Mouse (Mus musculus) small intestine, adult 2 months (tissue): ENCODE results near the gene Prdm15. TPM values are rescaled to one million over a fixed set of nuclear protein-coding genes. Genes with fewer than 3 reads are reported as not detected.

Source experiments
- H3K27ac ChIP-seq: fragments of 200-500 bp; 2 replicates; pipeline ENCODE4 v1.5.1; 2012; ENCODE audit warnings: low read depth, low read length, control low read depth, inconsistent platforms; ENCODE audit not compliant: insufficient read depth
- H3K27me3 ChIP-seq: fragments of 200-500 bp; 2 replicates; pipeline ENCODE4 v1.6.1; 2012; ENCODE audit warnings: mild to moderate bottlenecking, moderate library complexity, low read length, inconsistent platforms; ENCODE audit not compliant: control insufficient read depth, insufficient read depth
- H3K36me3 ChIP-seq: fragments of 200-500 bp; 2 replicates; pipeline ENCODE4 v1.6.1; 2012; ENCODE audit warnings: mild to moderate bottlenecking, low read length, control low read depth, inconsistent platforms; ENCODE audit not compliant: control insufficient read depth, insufficient read depth
- H3K4me1 ChIP-seq: fragments of 200-500 bp; 2 replicates; pipeline ENCODE4 v1.6.1; 2012; ENCODE audit warnings: low read length, inconsistent platforms, mixed read lengths; ENCODE audit not compliant: control insufficient read depth, insufficient read depth, insufficient read length
- H3K4me3 ChIP-seq: fragments of 200-500 bp; 2 replicates; pipeline ENCODE4 v1.5.1; 2012; ENCODE audit warnings: low read depth, mild to moderate bottlenecking, control low read depth, inconsistent platforms, low read length, moderate library complexity
- CTCF ChIP-seq: fragments of 200-500 bp; IDR thresholded peaks from 2 replicates; pipeline ENCODE4 v1.5.1; 2012; ENCODE audit warnings: low read depth, mild to moderate bottlenecking, control low read depth, inconsistent platforms, low read length, moderate library complexity, mixed read lengths; ENCODE audit not compliant: insufficient replicate concordance, insufficient read length; ENCODE audit errors: extremely low read depth
- POLR2A ChIP-seq: fragments of 200-500 bp; IDR thresholded peaks from 2 replicates; pipeline ENCODE4 v1.6.1; 2012; ENCODE audit warnings: low read depth, mild to moderate bottlenecking, control low read depth, inconsistent platforms, low read length, moderate library complexity
- WGBS: fragments of 180-500 bp; shearing (Covaris S2); methylation state at CpG from one replicate; pipeline ENCODE4 v1.1.7; 2018; 5-methylcytosine and 5-hydroxymethylcytosine counted together
- polyA plus RNA-seq: library from polyadenylated mRNA; depleted of rRNA; stranded (reverse); fragments of >200 nt; gene quantifications from 2 replicates; pipeline ENCODE4 v1.2.3, GENCODE M21; 2012

The Prdm15 gene
- polyA plus RNA-seq, 1 experiment: 8.5 TPM

DNA sequence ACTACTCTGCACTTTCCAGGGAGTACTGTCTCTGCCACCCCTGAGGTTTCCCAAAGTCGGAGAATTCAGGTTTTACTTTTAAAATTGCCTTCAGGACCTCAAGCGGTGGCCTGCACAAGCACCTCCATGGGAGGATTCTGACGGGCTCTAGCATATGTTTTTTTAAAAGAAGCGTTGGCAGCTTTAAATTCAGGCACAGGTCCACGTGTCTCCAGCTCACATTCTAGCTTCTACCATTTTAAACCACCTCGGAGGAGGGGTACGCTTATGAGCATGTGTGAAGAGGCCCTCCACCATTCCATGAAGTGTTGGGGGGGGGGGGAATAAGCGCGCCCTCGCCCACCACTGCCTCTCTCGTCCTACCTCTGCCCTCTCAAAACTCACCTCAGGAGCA lies 986 bp downstream of the Prdm15 start:
- WGBS: under 1% methylated on average over 11 of the region's 11 CpGs
- Histone ChIP-seq H3K4me3 (peak overlapping the region; percentile 97), H3K4me1 (peaks cover 8% of the 10 kb centered on the region; the same call in 1 of the 2 replicates), H3K27ac (peak overlapping the region; percentile 94), H3K36me3 (no peaks in the 10 kb centered on the region), H3K27me3 (no peaks in the 10 kb centered on the region)
- TF ChIP-seq CTCF (no peak), POLR2A (no peak)

GRCm38 (mm10) chr16:97848832-97849231 lies 2.8 kb downstream of the Prdm15 start:
- Histone ChIP-seq H3K27me3 (no peaks in the 10 kb centered on the region), H3K36me3 (no peaks in the 10 kb centered on the region), H3K4me1 (peaks cover 17% of the 10 kb centered on the region), H3K27ac (no peak overlapping the region), H3K4me3 (no peak overlapping the region)
- TF ChIP-seq CTCF (no peak), POLR2A (no peak)
- 89% methylated on average over 6 of the region's 6 CpGs for WGBS

GRCm38 (mm10) chr16:97844967-97845937 lies 6.4 kb downstream of the Prdm15 start:
- Histone ChIP-seq H3K4me3 (no peak overlapping the region), H3K36me3 (0 out of 2 replicates have a peak, but pooled peaks cover 1% of the 10 kb centered on the region), H3K27ac (peak overlapping the region; percentile 73), H3K27me3 (no peaks in the 10 kb centered on the region), H3K4me1 (peaks cover 17% of the 10 kb centered on the region)
- WGBS: 20% methylated on average over 12 of the region's 12 CpGs
- no peak for TF ChIP-seq POLR2A
- no peak for TF ChIP-seq CTCF

- 88% methylated on average over 3 of the region's 3 CpGs for WGBS
- TF ChIP-seq POLR2A (no peak), CTCF (no peak)
- Histone ChIP-seq H3K4me3 (no peak overlapping the region), H3K4me1 (no peaks in the 10 kb centered on the region; the same call in 1 of the 2 replicates), H3K27me3 (no peaks in the 10 kb centered on the region), H3K27ac (no peak overlapping the region), H3K36me3 (peaks cover 47% of the 10 kb centered on the region)
These were observed 19.5 kb downstream of the Prdm15 start for GRCm38 (mm10) chr16:97832154-97832553.

DNA sequence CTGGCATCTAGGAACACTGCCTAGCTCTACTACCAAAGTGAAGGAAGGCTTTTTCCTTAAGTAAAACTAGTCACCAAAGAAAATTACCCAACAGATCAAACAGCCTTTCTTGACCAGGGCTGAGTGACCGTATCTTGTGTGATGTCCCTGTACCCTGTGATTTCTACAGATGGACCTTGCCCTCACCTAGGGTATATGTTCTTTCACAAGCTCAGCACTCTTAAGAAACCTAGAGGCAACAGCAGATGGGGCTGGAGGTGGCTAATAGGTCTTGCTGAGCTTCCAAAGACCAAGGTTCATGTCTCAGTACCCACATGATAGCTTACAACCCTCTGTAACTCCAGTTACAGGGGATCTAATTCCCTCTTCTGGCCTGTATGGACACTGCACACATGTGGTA lies 23.4 kb downstream of the Prdm15 start:
- WGBS: 61% methylated on average over 1 of the region's 1 CpGs
- TF ChIP-seq POLR2A: no peak
- no peak for TF ChIP-seq CTCF

DNA sequence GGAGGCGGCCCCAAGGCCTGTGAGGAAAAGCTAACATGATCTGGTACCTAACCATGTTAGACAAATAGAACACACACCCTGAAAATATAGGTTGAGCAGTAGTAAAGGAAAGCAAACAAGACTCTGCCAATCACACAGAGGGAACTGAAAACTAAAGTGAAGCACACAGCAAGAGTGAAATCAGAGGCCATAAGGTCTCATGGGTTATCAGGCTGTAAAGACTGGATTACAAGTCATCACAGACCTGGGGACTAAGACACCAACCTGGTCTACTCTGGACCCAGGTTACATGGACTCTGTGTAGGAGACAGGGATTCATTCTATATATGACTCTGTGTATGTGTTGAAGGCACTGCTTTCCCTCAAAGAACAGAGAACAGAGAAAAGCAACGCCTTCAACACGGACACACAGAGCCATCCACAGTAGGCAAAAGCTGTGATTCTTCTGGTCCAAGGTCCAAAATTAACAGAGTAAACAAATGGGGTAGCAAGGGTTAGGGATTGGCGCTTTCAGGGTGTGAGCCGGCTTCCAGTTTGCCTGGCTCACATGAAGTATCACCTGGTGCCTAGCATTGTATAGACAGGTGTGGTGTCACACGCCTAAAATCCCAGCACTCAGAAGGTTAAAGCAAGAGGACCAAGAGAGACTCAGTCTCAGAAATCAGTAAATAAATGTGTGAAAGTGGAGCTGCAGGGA lies 28.2 kb downstream of the Prdm15 start:
- no peak overlapping the region for H3K4me3 ChIP-seq
- peaks cover 25% of the 10 kb centered on the region for H3K36me3 ChIP-seq
- peaks cover 4% of the 10 kb centered on the region; the same call in 1 of the 2 replicates for H3K4me1 ChIP-seq
- TF ChIP-seq CTCF (no peak), POLR2A (no peak)
- peak overlapping the region; percentile 4; the same call in 1 of the 2 replicates for H3K27ac ChIP-seq
- WGBS: 40% methylated on average over 6 of the region's 6 CpGs
- H3K27me3 ChIP-seq: no peaks in the 10 kb centered on the region

More for the DNA sequence above, 23.4 kb downstream of the Prdm15 start:
- Histone ChIP-seq H3K27me3 (no peaks in the 10 kb centered on the region), H3K36me3 (peaks cover 29% of the 10 kb centered on the region), H3K27ac (0 out of 2 replicates have a peak overlapping the region, but pooled peaks have one; percentile 9), H3K4me1 (no peaks in the 10 kb centered on the region; the same call in 1 of the 2 replicates), H3K4me3 (no peak overlapping the region)
